Mouse (Mus musculus) MEL (cell line): Measurements from ENCODE around the gene Oas1a.

Source experiments
- CTCF ChIP-seq, 3 experiments: IDR thresholded peaks in 2 of 3; conservative IDR thresholded peaks in 1 of 3; 2 replicates each; pipeline ENCODE4 v1.5.1; 2011 to 2012; ENCODE audit warnings: low read length in 3 of 3, low read depth in 2 of 3, mild to moderate bottlenecking in 2 of 3, improper control_type of control experiment in 1 of 3, inconsistent platforms in 1 of 3, mixed read lengths in 1 of 3, moderate library complexity in 1 of 3; ENCODE audit not compliant: control insufficient read depth in 1 of 3, insufficient read depth in 1 of 3, poor library complexity in 1 of 3, severe bottlenecking in 1 of 3
- E2F4 ChIP-seq: IDR thresholded peaks from 2 replicates; pipeline ENCODE4 v1.6.1; 2011; ENCODE audit warnings: low read depth, low read length, improper control_type of control experiment, borderline replicate concordance
- ELF1 ChIP-seq: IDR thresholded peaks from 2 replicates; pipeline ENCODE4 v1.6.1; 2014; ENCODE audit warnings: low read depth, mild to moderate bottlenecking, inconsistent platforms, low read length, improper control_type of control experiment, moderate library complexity
- HCFC1 ChIP-seq: IDR thresholded peaks from 2 replicates; pipeline ENCODE4 v1.6.1; 2012; ENCODE audit warnings: low read depth, mild to moderate bottlenecking, inconsistent platforms, low read length, improper control_type of control experiment, moderate library complexity
- MEF2A ChIP-seq: IDR thresholded peaks from 2 replicates; pipeline ENCODE4 v1.6.1; 2014; ENCODE audit warnings: low read depth, mild to moderate bottlenecking, inconsistent platforms, low read length, improper control_type of control experiment; ENCODE audit not compliant: poor library complexity, insufficient replicate concordance, severe bottlenecking; ENCODE audit errors: extremely low read depth
- MXI1 ChIP-seq: IDR thresholded peaks from 2 replicates; pipeline ENCODE4 v1.6.1; 2011; ENCODE audit warnings: mild to moderate bottlenecking, low read depth, low read length, improper control_type of control experiment
- NELFE ChIP-seq: IDR thresholded peaks from 2 replicates; pipeline ENCODE4 v1.6.1; 2011; ENCODE audit warnings: low read depth, low read length, improper control_type of control experiment
- POLR2A ChIP-seq, 2 experiments: IDR thresholded peaks; 2 replicates each; pipeline ENCODE4 v1.6.1; 2011 to 2012; ENCODE audit warnings: low read length in 2 of 2, mild to moderate bottlenecking in 2 of 2, control low read depth in 1 of 2, improper control_type of control experiment in 1 of 2, low read depth in 1 of 2, moderate library complexity in 1 of 2; ENCODE audit not compliant: control insufficient read depth in 1 of 2, insufficient read depth in 1 of 2, poor library complexity in 1 of 2
- RAD21 ChIP-seq: IDR thresholded peaks from 2 replicates; pipeline ENCODE4 v1.6.1; 2011; ENCODE audit warnings: mild to moderate bottlenecking, low read depth, low read length, improper control_type of control experiment
- ZNF384 ChIP-seq: IDR thresholded peaks from 2 replicates; pipeline ENCODE4 v1.6.1; 2012; ENCODE audit warnings: low read depth, mild to moderate bottlenecking, inconsistent platforms, low read length, improper control_type of control experiment

DNA sequence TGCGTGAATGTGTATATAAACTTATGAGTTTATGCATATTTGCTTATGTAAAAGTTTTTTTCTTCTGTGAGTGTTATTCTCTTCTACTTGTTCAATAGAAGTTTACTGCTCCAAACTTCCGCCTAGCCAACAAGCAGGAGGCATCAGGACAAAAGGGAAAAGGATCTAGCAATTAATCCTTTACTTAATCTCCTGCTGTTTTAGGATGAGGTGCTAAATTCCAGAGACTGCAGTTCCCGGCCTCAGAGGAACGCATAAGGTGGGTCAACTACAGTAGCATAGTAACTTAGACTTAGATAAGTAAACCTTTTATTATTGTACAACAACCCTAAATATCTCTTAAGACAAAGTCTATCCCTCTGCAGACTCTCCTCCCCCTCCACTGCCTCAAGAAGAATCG is 26.6 kb upstream of the Oas1a start:
- TF ChIP-seq CTCF (IDR thresholded peaks at IDR 0.05 in 2 of 3, conservative IDR thresholded peaks at IDR 0.05 in 1 of 3; ENCODE audit: control insufficient read depth in 1 of 3, insufficient read depth in 1 of 3, low read depth in 2 of 3, low read length in 3 of 3, poor library complexity in 1 of 3, severe bottlenecking in 1 of 3) (no peak), RAD21 (no peak), MEF2A (no peak), POLR2A (IDR thresholded peaks at IDR 0.05; ENCODE audit: control insufficient read depth in 1 of 2, insufficient read depth in 1 of 2, low read depth in 1 of 2, low read length in 2 of 2, poor library complexity in 1 of 2) (no peak), MXI1 (no peak), HCFC1 (no peak), NELFE (no peak), ELF1 (no peak), E2F4 (no peak), ZNF384 (no peak)
